Mouse (Mus musculus) right cerebral cortex, postnatal 14 days (tissue): ENCODE results near the gene Noa1.

ENCODE experiments used
- DNase-seq: peaks from one replicate; pipeline ENCODE4 v3.0.0; 2022

Gene Noa1

GRCm38 (mm10) chr5:77287901-77288300, 22.0 kb downstream of the Noa1 start:
- no peak for DNase-seq

- DNase-seq = no peak
Observed at GRCm38 (mm10) chr5:77286904-77287303, 23.0 kb downstream of the Noa1 start.

- no peak for DNase-seq
Observed at GRCm38 (mm10) chr5:77285685-77286084, 24.2 kb downstream of the Noa1 start.

- DNase-seq = no peak
Observed at GRCm38 (mm10) chr5:77282242-77282641, 27.6 kb downstream of the Noa1 start.

GRCm38 (mm10) chr5:77281518-77282174, 28.2 kb downstream of the Noa1 start:
- no peak for DNase-seq

- DNase-seq = no peak
Observed at GRCm38 (mm10) chr5:77277204-77277603, 32.7 kb downstream of the Noa1 start.

GRCm38 (mm10) chr5:77275950-77276349, 33.9 kb downstream of the Noa1 start:
- DNase-seq = peak; percentile 21

- no peak for DNase-seq
Observed at GRCm38 (mm10) chr5:77273151-77273550, 36.7 kb downstream of the Noa1 start.

- DNase-seq = no peak
Observed at GRCm38 (mm10) chr5:77269399-77269798, 40.5 kb downstream of the Noa1 start.

- no peak for DNase-seq
Observed at GRCm38 (mm10) chr5:77267957-77268624, 41.8 kb downstream of the Noa1 start.

GRCm38 (mm10) chr5:77267441-77267840, 42.4 kb downstream of the Noa1 start:
- DNase-seq = no peak

GRCm38 (mm10) chr5:77266886-77267401, 42.9 kb downstream of the Noa1 start:
- no peak for DNase-seq

- peak; percentile 17 for DNase-seq
Observed at GRCm38 (mm10) chr5:77266066-77266885, 43.6 kb downstream of the Noa1 start.

- DNase-seq = peak; percentile 58
Observed at GRCm38 (mm10) chr5:77265671-77266065, 44.2 kb downstream of the Noa1 start.

- DNase-seq = peak; percentile 54
Observed at GRCm38 (mm10) chr5:77265081-77265670, 44.7 kb downstream of the Noa1 start, which contains the start of gene Rest. TSS of gene Rest (plus strand) at chr5:77265491.

- DNase-seq = no peak
Observed at GRCm38 (mm10) chr5:77262105-77262504, 47.8 kb downstream of the Noa1 start.

- DNase-seq = no peak
Observed at GRCm38 (mm10) chr5:77261137-77261536, 48.7 kb downstream of the Noa1 start.

- DNase-seq = no peak
Observed at GRCm38 (mm10) chr5:77260141-77260540, 49.7 kb downstream of the Noa1 start.

GRCm38 (mm10) chr5:77259315-77259714, 50.6 kb downstream of the Noa1 start:
- no peak for DNase-seq

GRCm38 (mm10) chr5:77257603-77258002, 52.3 kb downstream of the Noa1 start:
- no peak for DNase-seq

- DNase-seq = no peak
Observed at GRCm38 (mm10) chr5:77254402-77254801, 55.5 kb downstream of the Noa1 start.

- DNase-seq = no peak
Observed at GRCm38 (mm10) chr5:77253154-77253553, 56.7 kb downstream of the Noa1 start.
